Mouse (Mus musculus) embryo, embryonic 10.5 days (tissue): ENCODE results near the gene Amer1.

Experiments used
- DNase-seq: peaks from one replicate; pipeline ENCODE4 v3.0.0-alpha.2; 2015; ENCODE audit warnings: low spot score

Amer1 gene

DNA sequence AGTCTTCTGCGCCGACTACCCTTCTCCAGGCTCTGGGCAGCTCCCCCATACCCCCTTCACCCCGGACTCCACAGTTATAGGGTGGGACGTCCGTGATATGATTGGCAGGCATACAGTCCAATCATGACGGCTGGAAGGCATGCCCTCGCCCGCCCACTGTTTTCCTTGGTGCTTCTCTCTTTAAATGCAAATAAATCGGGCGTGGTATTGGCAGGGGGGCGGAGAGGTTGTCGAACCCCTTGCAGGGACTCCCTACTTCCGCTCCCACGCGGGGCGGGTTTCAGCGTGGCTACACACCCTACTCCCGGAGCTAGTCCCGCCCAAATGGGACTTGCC is at the start of gene Amer1:
Gene Amer1 (minus strand): TSS at position 97 of the 336 bp plus-strand sequence.
- DNase-seq, result peak; percentile 91

DNA sequence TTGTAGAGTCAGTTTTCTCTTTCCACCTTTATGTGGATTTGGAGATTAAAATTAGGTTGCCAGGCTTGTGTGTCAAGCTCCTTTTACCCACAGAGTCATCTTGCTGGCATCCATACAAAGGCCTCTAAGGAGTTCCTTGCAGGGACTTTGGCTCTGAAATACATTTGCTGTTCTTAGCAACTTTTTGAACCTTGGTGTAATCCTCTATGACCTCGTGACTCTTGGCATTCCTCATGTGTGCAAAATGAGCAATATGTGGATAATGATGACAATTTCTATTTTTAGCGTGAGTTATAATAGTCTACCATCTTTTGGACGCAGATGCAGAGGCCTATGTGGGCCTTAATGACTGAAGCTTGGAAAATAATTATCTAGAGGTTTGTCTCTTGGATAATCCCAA is 12.5 kb upstream of the Amer1 start:
- no peak for DNase-seq

DNA sequence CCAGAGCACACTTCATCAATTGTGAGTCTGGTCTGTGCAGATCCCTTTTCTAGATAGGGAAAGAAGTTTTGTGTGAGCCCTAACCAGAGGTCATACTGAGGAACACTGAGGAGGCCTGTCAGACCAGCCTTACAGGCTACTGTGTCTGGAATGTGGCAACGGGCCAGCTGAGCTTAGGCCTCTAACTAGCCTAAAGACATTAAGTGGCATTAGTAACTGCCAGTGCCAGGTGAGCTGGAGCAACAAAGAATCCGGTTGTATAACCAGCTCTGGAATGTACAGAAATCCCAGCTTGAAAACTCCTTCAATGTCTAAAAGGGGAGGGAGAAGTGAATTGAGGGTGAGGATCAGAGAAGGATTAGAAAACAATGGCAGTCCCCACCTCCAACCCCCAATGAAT is 1.2 kb upstream of the Amer1 start:
- no peak for DNase-seq

DNA sequence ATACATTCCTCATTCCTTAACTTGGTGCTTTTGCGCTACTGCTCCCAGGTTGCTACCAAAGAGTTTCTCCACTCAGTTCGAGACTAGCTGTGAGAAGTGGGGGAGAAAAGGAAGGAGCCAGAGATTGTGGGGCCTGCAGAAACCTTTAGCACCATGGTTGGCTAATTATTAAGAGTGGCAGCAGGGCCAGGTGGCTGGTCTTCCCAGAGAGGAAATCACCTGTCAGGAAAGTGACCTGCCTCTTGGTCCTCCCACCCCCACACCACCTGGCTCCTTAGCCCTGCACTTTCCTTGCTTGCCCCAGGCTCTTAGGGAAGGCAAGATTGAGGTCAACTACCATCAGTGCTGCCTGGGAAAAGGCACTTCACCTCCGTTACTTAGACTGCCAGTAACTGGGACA is 469 bp upstream of the Amer1 start:
- no peak for DNase-seq

DNA sequence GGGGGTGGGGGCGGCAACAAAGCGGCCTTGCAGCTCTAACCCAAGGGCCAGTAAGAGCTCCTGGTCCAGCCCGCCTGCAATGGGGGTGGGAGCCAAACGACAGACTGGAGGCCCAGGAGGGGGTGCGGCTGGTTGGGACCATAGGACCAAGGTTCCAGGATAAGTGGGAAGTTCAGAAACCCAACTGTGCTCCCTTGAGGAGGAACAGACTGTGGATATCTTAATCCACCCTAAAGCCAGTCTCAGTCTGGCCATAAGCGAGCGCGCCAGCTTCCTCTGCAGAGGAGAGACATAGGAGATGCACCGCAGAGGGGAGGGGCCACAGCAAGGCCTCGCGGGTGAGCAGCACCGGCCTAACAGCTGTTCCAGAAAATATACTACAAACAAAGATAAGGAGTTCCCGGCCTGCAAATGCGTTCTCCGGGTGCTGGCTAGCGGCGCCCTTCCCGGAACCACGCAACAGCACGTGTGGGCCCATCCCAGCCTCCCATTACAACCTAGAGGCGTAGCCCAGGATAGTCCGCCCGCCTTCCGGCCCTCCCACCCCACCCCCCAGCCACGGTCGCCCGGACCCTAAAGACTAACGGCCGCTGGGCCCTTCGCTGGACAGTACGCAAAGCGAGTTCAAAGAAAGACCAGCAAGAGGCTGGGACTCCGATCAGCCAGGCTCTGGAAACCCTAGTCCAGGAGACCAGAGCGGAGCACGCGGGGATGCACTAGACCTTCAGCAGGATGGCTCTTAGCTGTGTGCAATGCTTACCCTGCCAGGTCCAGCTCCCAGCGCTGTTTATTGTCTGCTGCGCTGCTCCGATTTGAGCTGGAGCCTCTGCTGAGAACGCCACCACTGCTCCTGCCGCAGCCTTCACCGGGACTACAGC is 535 bp downstream of the Amer1 start:
- peak; percentile 60 for DNase-seq

DNA sequence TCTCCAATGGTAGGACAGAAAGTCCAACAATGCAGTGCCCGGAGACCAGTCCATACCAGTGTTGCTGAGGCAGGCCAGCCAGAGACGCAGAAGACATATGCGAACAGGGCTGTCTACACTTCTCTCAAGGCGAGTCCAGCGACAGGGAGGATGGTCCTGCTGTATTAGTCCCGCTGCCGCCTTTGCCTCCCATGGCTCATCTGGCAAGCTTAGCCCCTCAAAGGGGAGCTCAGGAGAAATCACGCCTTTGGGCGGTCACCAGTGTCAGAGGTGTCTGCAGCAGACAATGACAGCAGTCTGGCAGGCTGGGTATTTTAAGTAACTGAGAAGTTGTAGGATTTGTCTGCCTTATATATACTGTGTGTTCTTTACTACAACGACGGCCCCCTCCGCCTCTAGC is 1.3 kb downstream of the Amer1 start:
- peak; percentile 18 for DNase-seq

DNA sequence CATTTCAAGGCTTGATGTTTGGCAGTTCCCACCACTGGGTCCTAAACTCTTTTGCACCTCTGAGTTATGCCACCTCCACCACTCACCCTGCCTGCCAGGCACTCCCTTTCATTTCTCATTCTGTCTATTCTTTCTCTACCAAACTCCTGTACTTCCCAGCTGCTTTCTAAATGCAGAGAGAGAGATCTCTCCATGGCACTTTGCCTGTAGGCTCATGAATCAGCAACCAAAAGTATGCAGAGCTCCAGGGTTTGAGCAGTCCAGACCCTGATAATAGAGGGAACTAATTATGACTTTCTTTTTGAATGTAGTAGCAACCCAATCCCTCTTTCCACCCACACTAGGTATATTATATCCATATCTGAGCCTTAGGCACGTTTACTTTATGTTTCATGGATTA is 2.4 kb downstream of the Amer1 start:
- DNase-seq, result no peak

DNA sequence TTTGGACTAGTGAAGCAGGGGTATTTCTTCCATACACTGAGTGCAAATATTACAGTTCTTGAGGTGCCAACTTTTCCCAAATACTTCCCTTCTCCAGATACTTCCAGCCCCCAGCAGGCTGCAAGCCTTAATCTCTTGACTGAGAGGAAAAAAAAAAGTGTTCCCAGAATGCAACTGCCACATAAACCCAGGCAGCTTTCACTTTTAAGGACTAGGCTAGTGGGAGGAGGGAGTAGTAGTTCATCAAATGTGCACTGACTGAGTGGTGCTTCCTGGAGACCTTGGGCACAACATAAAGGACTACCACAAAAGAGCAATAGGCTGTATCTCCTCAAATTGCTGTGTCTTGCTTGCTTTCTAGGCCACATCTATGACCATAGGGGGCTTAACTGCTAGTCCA is 3.4 kb downstream of the Amer1 start:
- no peak for DNase-seq

DNA sequence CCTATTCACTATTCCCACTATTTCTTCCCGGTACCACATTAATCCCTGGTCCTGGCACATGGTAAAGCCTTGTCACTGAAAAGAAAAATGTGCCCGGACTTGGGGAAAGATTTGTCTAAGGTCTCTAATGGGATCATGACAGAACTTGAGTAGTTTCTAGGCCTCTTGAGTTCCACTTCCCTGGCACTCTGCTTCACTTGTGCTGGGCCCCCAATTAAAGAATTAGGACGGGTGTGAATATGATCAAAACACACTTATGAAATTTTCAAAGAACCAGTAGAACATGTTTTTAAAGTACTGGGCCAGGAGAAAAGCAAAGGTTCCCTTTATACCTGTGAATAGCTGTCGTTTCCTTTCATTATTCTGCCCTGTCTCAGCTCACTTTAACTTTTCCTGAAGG is 6.2 kb downstream of the Amer1 start:
- no peak for DNase-seq

DNA sequence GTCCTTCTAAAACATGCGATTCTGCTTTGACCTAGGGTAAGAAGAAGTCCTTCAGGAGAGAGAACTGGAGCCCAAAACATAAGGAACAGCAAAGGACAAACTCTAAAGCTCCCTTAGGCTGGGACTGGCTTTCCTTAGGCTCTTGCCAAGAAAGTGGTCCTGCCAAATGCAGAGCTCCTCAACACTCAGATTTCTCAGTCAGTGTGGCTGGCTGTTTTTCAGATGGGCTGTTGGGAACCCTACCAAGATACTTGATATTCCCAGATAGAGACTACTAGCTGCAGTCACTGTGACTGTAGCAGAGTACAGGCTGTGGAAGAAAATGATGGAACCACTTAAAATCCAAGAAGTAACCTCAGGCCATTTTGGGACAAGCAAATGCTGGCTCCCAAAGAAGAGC is 7.4 kb downstream of the Amer1 start:
- DNase-seq, result no peak

DNA sequence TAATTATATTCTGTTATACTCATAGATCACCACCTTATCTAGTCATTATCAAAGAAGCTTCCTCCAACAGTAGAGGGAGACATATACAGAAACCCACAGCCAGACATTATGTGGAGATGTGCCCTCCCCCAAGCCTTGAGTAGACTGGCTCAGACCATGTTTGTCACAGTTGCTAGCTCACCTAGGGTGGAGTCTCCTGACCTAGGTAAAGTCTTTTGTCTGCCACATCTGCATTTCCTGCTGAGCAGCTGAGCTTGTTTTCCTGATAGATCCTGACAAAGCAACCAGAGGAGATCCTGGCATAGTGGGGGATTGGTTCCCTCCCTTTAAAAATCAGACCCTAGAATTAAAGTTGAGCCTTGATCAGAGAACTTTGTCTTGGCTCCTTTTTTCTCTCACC is 71.6 kb downstream of the Amer1 start:
- DNase-seq, result no peak
